Mouse (Mus musculus) myocyte (in vitro differentiated cells): ENCODE results near the gene Gmds. TPM values are rescaled to one million over a fixed set of nuclear protein-coding genes. Genes with fewer than 3 reads are reported as not detected.

ENCODE experiments used
- H3K27me3 ChIP-seq: one replicate; pipeline ENCODE4 v1.6.1; 2011; ENCODE audit not compliant: control insufficient read depth, insufficient read depth, insufficient read length
- H3K36me3 ChIP-seq: one replicate; pipeline ENCODE4 v1.6.1; 2011; ENCODE audit not compliant: control insufficient read depth, insufficient read depth
- H3K4me2 ChIP-seq: one replicate; pipeline ENCODE4 v1.6.1; 2011; ENCODE audit warnings: low read depth, control low read depth
- H3K4me3 ChIP-seq: one replicate; pipeline ENCODE4 v1.5.1; 2011; ENCODE audit warnings: mild to moderate bottlenecking, control low read depth, moderate library complexity
- H3K79me2 ChIP-seq: one replicate; pipeline ENCODE4 v1.6.1; 2011; ENCODE audit not compliant: control insufficient read depth, insufficient read depth
- H3ac ChIP-seq: one replicate; pipeline ENCODE4 v1.6.1; 2011; ENCODE audit not compliant: control insufficient read depth, insufficient read length
- CEBPB ChIP-seq: IDR thresholded peaks from 2 replicates; pipeline ENCODE4 v1.6.1; 2011; ENCODE audit warnings: mild to moderate bottlenecking, moderate library complexity; ENCODE audit not compliant: poor library complexity, insufficient read depth, severe bottlenecking
- E2F4 ChIP-seq: IDR thresholded peaks from one replicate; pipeline ENCODE4 v1.6.1; 2011; ENCODE audit warnings: mild to moderate bottlenecking, control low read depth, moderate library complexity; ENCODE audit not compliant: insufficient read depth
- MAX ChIP-seq: IDR thresholded peaks from one replicate; pipeline ENCODE4 v1.6.1; 2011; ENCODE audit warnings: low read depth, mild to moderate bottlenecking, control low read depth
- MYOD1 ChIP-seq, 3 experiments: IDR thresholded peaks; one replicate each; pipeline ENCODE4 v1.6.1; 2011; ENCODE audit warnings: control low read depth in 2 of 3, low read depth in 2 of 3, mild to moderate bottlenecking in 2 of 3, moderate library complexity in 1 of 3; ENCODE audit not compliant: insufficient read length in 2 of 3, control insufficient read depth in 1 of 3
- MYOG ChIP-seq, 3 experiments: IDR thresholded peaks; one replicate each; pipeline ENCODE4 v1.6.1; 2011; ENCODE audit warnings: control low read depth in 2 of 3, low read depth in 2 of 3, mild to moderate bottlenecking in 2 of 3; ENCODE audit not compliant: insufficient read length in 2 of 3, control insufficient read depth in 1 of 3, insufficient read depth in 1 of 3
- POLR2A ChIP-seq: IDR thresholded peaks from one replicate; pipeline ENCODE4 v1.6.1; 2011; ENCODE audit warnings: low read depth, mild to moderate bottlenecking, control low read depth, moderate library complexity; ENCODE audit not compliant: insufficient read length
- POLR2AphosphoS2 ChIP-seq: IDR thresholded peaks from one replicate; pipeline ENCODE4 v1.6.1; 2011; ENCODE audit warnings: low read depth, control low read depth; ENCODE audit not compliant: insufficient read length
- REST ChIP-seq: IDR thresholded peaks from one replicate; pipeline ENCODE4 v1.6.1; 2011; ENCODE audit warnings: mild to moderate bottlenecking, control low read depth, moderate library complexity; ENCODE audit not compliant: insufficient read depth, insufficient read length
- SRF ChIP-seq: IDR thresholded peaks from one replicate; pipeline ENCODE4 v1.6.1; 2011; ENCODE audit warnings: low read depth; ENCODE audit not compliant: control insufficient read depth, insufficient read length
- TCF12 ChIP-seq: IDR thresholded peaks from one replicate; pipeline ENCODE4 v1.6.1; 2011; ENCODE audit warnings: mild to moderate bottlenecking, control low read depth; ENCODE audit not compliant: poor library complexity, insufficient read depth, severe bottlenecking
- TCF3 ChIP-seq: IDR thresholded peaks from one replicate; pipeline ENCODE4 v1.6.1; 2011; ENCODE audit warnings: low read depth, control low read depth; ENCODE audit not compliant: insufficient read length
- USF1 ChIP-seq: IDR thresholded peaks from one replicate; pipeline ENCODE4 v1.6.1; 2011; ENCODE audit warnings: low read depth, mild to moderate bottlenecking, control low read depth, moderate library complexity
- polyA plus RNA-seq: library from polyadenylated mRNA; unstranded; fragments of >200 nt; fragmentation: generic; extraction: Trizol; gene quantifications from one replicate; pipeline ENCODE4 v1.2.1, GENCODE M21; 2012; ENCODE audit warnings: missing spikeins

Gmds gene
- polyA plus RNA-seq, 1 experiment: 13.1 TPM

- Histone ChIP-seq H3K4me2 (no peak overlapping the region), H3ac (no peak overlapping the region), H3K27me3 (no peaks in the 10 kb centered on the region), H3K36me3 (no peaks in the 10 kb centered on the region), H3K79me2 (no peaks in the 10 kb centered on the region), H3K4me3 (no peak overlapping the region)
- TF ChIP-seq TCF3 (no peak), POLR2AphosphoS2 (no peak), MYOG (IDR thresholded peaks at IDR 0.05; ENCODE audit: control insufficient read depth in 1 of 3, insufficient read depth in 1 of 3, insufficient read length in 2 of 3, low read depth in 2 of 3) (no peak), MAX (no peak), MYOD1 (IDR thresholded peaks at IDR 0.05; ENCODE audit: control insufficient read depth in 1 of 3, insufficient read length in 2 of 3, low read depth in 2 of 3) (no peak), CEBPB (no peak), SRF (no peak), POLR2A (no peak), USF1 (no peak), TCF12 (no peak), E2F4 (no peak), REST (no peak)
These were observed 556.5 kb downstream of the Gmds start for GRCm38 (mm10) chr13:31782063-31782462.

GRCm38 (mm10) chr13:31780299-31780698, 558.2 kb downstream of the Gmds start:
- TF ChIP-seq USF1 (no peak), POLR2A (no peak), MYOD1 (IDR thresholded peaks at IDR 0.05; ENCODE audit: control insufficient read depth in 1 of 3, insufficient read length in 2 of 3, low read depth in 2 of 3) (no peak), SRF (no peak), REST (no peak), TCF3 (no peak), POLR2AphosphoS2 (no peak), TCF12 (no peak), E2F4 (no peak)
- no peaks in the 10 kb centered on the region for H3K27me3 ChIP-seq
- H3K79me2 ChIP-seq: no peaks in the 10 kb centered on the region
- no peaks in the 10 kb centered on the region for H3K36me3 ChIP-seq
- H3ac ChIP-seq: no peak overlapping the region
- H3K4me3 ChIP-seq: no peak overlapping the region
- H3K4me2 ChIP-seq: no peak overlapping the region

- H3K27me3 ChIP-seq: no peaks in the 10 kb centered on the region
- H3ac ChIP-seq: no peak overlapping the region
- TF ChIP-seq TCF12 (no peak), E2F4 (no peak), MYOG (IDR thresholded peaks at IDR 0.05; ENCODE audit: control insufficient read depth in 1 of 3, insufficient read depth in 1 of 3, insufficient read length in 2 of 3, low read depth in 2 of 3) (no peak), SRF (no peak), TCF3 (no peak), POLR2AphosphoS2 (no peak), MYOD1 (IDR thresholded peaks at IDR 0.05; ENCODE audit: control insufficient read depth in 1 of 3, insufficient read length in 2 of 3, low read depth in 2 of 3) (no peak), USF1 (no peak), CEBPB (no peak), REST (no peak), MAX (no peak), POLR2A (no peak)
- H3K79me2 ChIP-seq: no peaks in the 10 kb centered on the region
- no peaks in the 10 kb centered on the region for H3K36me3 ChIP-seq
- no peak overlapping the region for H3K4me2 ChIP-seq
- H3K4me3 ChIP-seq: no peak overlapping the region
These were observed 559.1 kb downstream of the Gmds start for GRCm38 (mm10) chr13:31779281-31779981.

DNA sequence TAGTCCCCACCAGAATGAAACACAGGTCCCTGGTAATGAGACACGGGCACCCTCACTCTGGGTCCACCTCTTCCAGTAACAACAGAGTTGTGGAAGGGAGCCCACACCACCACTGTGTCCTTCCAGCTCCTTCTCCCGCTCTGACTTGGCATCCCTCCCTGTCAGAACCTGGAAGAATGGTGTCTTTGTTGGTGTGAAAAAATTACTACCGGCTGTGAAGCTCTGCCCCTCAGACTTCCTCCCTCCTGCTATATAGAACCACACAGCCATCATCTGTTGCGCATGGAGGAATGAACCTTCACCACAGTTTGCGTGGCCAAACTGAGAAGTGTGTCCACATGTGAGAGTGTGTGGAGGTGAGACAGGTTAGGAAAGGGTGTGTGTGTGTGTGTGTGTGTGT, 562.8 kb downstream of the Gmds start:
- Histone ChIP-seq H3K4me3 (no peak overlapping the region), H3ac (no peak overlapping the region), H3K4me2 (no peak overlapping the region), H3K79me2 (no peaks in the 10 kb centered on the region), H3K36me3 (no peaks in the 10 kb centered on the region), H3K27me3 (no peaks in the 10 kb centered on the region)
- TF ChIP-seq SRF: no peak
- TF ChIP-seq TCF3: no peak

DNA sequence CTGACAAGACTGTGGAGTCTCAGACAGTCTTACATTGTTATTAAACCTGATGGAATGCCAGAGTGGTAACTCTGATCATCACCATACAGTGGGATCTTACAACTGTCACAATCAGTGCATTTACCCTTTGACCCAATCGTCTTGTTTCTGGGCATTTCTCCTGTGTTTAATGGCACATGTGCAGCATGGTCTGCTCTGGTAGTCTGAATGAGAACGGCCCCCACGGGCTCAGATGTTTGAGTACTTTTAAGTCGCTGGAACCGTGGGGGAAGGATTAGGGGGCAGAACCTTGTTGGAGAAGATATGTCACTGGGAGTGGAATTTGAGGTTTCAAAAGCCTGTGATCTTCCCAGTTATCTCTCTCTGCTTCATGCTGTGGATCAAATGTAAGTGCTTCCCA, 565.7 kb downstream of the Gmds start:
- Histone ChIP-seq H3K27me3 (no peaks in the 10 kb centered on the region), H3K36me3 (no peaks in the 10 kb centered on the region), H3K4me3 (no peak overlapping the region), H3K79me2 (no peaks in the 10 kb centered on the region), H3K4me2 (no peak overlapping the region), H3ac (no peak overlapping the region)
- TF ChIP-seq CEBPB (no peak), REST (no peak), TCF3 (no peak), POLR2A (no peak), SRF (no peak), MYOD1 (IDR thresholded peaks at IDR 0.05; ENCODE audit: control insufficient read depth in 1 of 3, insufficient read length in 2 of 3, low read depth in 2 of 3) (no peak), POLR2AphosphoS2 (no peak), E2F4 (no peak), MYOG (IDR thresholded peaks at IDR 0.05; ENCODE audit: control insufficient read depth in 1 of 3, insufficient read depth in 1 of 3, insufficient read length in 2 of 3, low read depth in 2 of 3) (no peak), USF1 (no peak), MAX (no peak), TCF12 (no peak)
